29 mouse cellular contexts compared by ENCODE assay signal in the genomic region with DNA sequence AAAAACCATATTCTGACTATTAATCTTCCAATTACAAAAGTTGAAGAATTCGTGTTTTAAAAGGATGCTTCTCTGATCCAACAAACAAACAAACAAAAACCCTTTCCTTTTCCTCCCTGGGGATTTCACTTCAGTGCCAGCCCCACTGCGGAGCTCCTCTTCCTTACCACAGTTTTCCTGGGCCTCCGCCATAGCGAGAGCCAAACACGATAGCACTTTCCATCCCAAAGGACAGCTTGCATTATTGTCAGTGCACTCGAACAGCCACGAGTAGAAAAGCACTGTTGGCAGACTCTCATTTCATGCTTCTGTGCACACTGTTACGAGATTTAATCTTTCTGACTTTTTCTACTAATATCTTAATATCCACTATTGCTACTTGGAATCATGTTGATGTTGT.
DNase-seq lines count a peak whose midpoint lies in the region; ATAC-seq and TF ChIP-seq lines count a peak whose summit lies in the region.
"Had no signal": no experiment of that assay in that cellular context is flagged by ENCODE, and none has a peak within 500 bp of the region (broad histone marks: within the 10 kb centered on the region; RNA-seq: fewer than 3 reads in every experiment).

No protein-coding gene starts in this region.

- no peak for TF ChIP-seq CTCF in forebrain, postnatal 0 days (IDR thresholded peaks at IDR 0.05; ENCODE audit: low read depth)

- no peaks in the 10 kb centered on the region for H3K9me3 ChIP-seq in forebrain, postnatal 0 days (ENCODE audit: low read length)
- no peaks in the 10 kb centered on the region for H3K9me3 ChIP-seq in forebrain, embryonic 11.5 days (ENCODE audit: control insufficient read depth, low read length)
- H3K9me3 ChIP-seq: forebrain, embryonic 10.5 days; heart, embryonic 15.5 days; hindbrain, embryonic 15.5 days; intestine, embryonic 15.5 days; limb, embryonic 13.5 days; neural tube, embryonic 12.5 days had no signal

- no peaks in the 10 kb centered on the region for H3K4me1 ChIP-seq in forebrain, postnatal 0 days (ENCODE audit: insufficient read depth)
- no peaks in the 10 kb centered on the region for H3K4me1 ChIP-seq in forebrain, embryonic 11.5 days (replicated peaks; ENCODE audit: control insufficient read depth, insufficient read depth, low read length)
- H3K4me1 ChIP-seq: forebrain, embryonic 10.5 days; heart, embryonic 15.5 days; intestine, embryonic 15.5 days; limb, embryonic 13.5 days; liver, embryonic 13.5 days; megakaryocyte, embryonic 14.5 days; neural tube, embryonic 12.5 days had no signal

- DNase-seq in forebrain, postnatal 0 days = peak; percentile 50
- no peak for DNase-seq in forebrain, embryonic 11.5 days (ENCODE audit: low spot score)
- peak; percentile 17 for DNase-seq in Muller cell, postnatal 12 days (ENCODE audit: inconsistent ontology term)
- peak; percentile 50 for DNase-seq in cerebellum, adult 11 months
- peak; percentile 83 to 86 for DNase-seq in cerebellum, postnatal 10 days
- no peak for DNase-seq in right cerebral cortex, adult 2 months (ENCODE audit: low spot score in 2 of 2)
- DNase-seq in right cerebral cortex, postnatal 14 days = no peak
- DNase-seq in liver = no peak
- DNase-seq: gastrocnemius, postnatal 10 days; heart, adult 18-20 months; heart, postnatal 36 days; kidney, adult 9 months; kidney, postnatal 14 days; layer of hippocampus, postnatal 36 days; liver, embryonic 13.5 days; lung, embryonic 14.5 days; lung, postnatal 36 days; midbrain, embryonic 14.5 days; right cerebral cortex, adult 18-20 months; thymus, adult 18-20 months; thymus, postnatal 36 days had no signal

- H3K36me3 ChIP-seq in forebrain, postnatal 0 days (ENCODE audit: insufficient read depth) = no peaks in the 10 kb centered on the region
- H3K36me3 ChIP-seq in forebrain, embryonic 11.5 days (ENCODE audit: control insufficient read depth, insufficient read depth, low read length) = no peaks in the 10 kb centered on the region
- H3K36me3 ChIP-seq: forebrain, embryonic 10.5 days; heart, embryonic 15.5 days; hindbrain, embryonic 15.5 days; intestine, embryonic 15.5 days; limb, embryonic 13.5 days; liver, embryonic 13.5 days; neural tube, embryonic 12.5 days had no signal

- H3K4me3 ChIP-seq in forebrain, postnatal 0 days (ENCODE audit: low read depth, low read length) = no peak overlapping the region
- H3K4me3 ChIP-seq in forebrain, embryonic 11.5 days (ENCODE audit: low read depth, low read length) = no peak overlapping the region
- H3K4me3 ChIP-seq: forebrain, embryonic 10.5 days; heart, embryonic 15.5 days; hindbrain, embryonic 15.5 days; intestine, embryonic 15.5 days; limb, embryonic 13.5 days; liver, embryonic 13.5 days; megakaryocyte, embryonic 14.5 days; neural tube, embryonic 12.5 days had no signal

- 46% methylated on average over 8 of the region's 8 CpGs for WGBS in forebrain, postnatal 0 days
- 83% methylated on average over 8 of the region's 8 CpGs for WGBS in forebrain, embryonic 11.5 days

- no peak overlapping the region for H3K9ac ChIP-seq in forebrain, postnatal 0 days
- H3K9ac ChIP-seq in forebrain, embryonic 11.5 days (ENCODE audit: low read length) = no peak overlapping the region
- H3K9ac ChIP-seq: heart, embryonic 15.5 days; hindbrain, embryonic 15.5 days; intestine, embryonic 15.5 days; limb, embryonic 13.5 days; liver, embryonic 13.5 days; lung, embryonic 14.5 days; neural tube, embryonic 12.5 days had no signal

- no peak overlapping the region for H3K27ac ChIP-seq in forebrain, postnatal 0 days (ENCODE audit: low read depth, low read length)
- H3K27ac ChIP-seq in forebrain, embryonic 11.5 days (ENCODE audit: low read depth, low read length) = no peak overlapping the region
- H3K27ac ChIP-seq: forebrain, embryonic 10.5 days; heart, embryonic 15.5 days; hindbrain, embryonic 15.5 days; intestine, embryonic 15.5 days; limb, embryonic 13.5 days; liver, embryonic 13.5 days; neural tube, embryonic 12.5 days had no signal

- ATAC-seq in forebrain, postnatal 0 days = no peak
- no peak for ATAC-seq in forebrain, embryonic 11.5 days (replicated peaks; ENCODE audit: low FRiP score)
- ATAC-seq: intestine, embryonic 15.5 days; Patski had no signal

- no peaks in the 10 kb centered on the region for H3K27me3 ChIP-seq in forebrain, postnatal 0 days (ENCODE audit: insufficient read depth, low read length)
- H3K27me3 ChIP-seq in forebrain, embryonic 11.5 days (ENCODE audit: control insufficient read depth, insufficient read depth, low read length) = no peaks in the 10 kb centered on the region
- H3K27me3 ChIP-seq: heart, embryonic 15.5 days; hindbrain, embryonic 15.5 days; intestine, embryonic 15.5 days; limb, embryonic 13.5 days; liver, embryonic 13.5 days; megakaryocyte, embryonic 14.5 days; neural tube, embryonic 12.5 days; Patski had no signal

- no peak overlapping the region for H3K4me2 ChIP-seq in forebrain, postnatal 0 days (ENCODE audit: low read depth)
- H3K4me2 ChIP-seq in forebrain, embryonic 11.5 days (ENCODE audit: low read depth, low read length, severe bottlenecking) = no peak overlapping the region
- H3K4me2 ChIP-seq: heart, embryonic 15.5 days; hindbrain, embryonic 15.5 days; intestine, embryonic 15.5 days; limb, embryonic 13.5 days; liver, embryonic 13.5 days; lung, embryonic 14.5 days; neural tube, embryonic 12.5 days had no signal

Comparison
In these comparisons a context has a peak if more than half of its experiments do, and no peak if none do; other contexts are left out.
1. DNase-seq: peak in forebrain, postnatal 0 days (single experiment), Muller cell, postnatal 12 days (single experiment), cerebellum, adult 11 months (single experiment) and cerebellum, postnatal 10 days (2 of 2); none in forebrain, embryonic 11.5 days (single experiment), right cerebral cortex, adult 2 months (0 of 2), right cerebral cortex, postnatal 14 days (single experiment) and liver (single experiment).